Mouse (Mus musculus) lung, postnatal 36 days (tissue): ENCODE measurements at regions not wholly inside any gene's neighbourhood (a gene's known extent, or its start where the extent isn't known, plus 50 kb on each side); places are given as distances from the start of the nearest gene placed in this dataset.
A peak's percentile ranks its signal among the peaks of the same experiment; 100 is the strongest.
"Not testable (repeated sequence)": the region's sequence is repeated elsewhere in the genome, so short reads cannot be mapped to it uniquely, and the experiment has no call there.

Source experiments
- DNase-seq: peaks from one replicate; pipeline ENCODE4 v3.0.0; 2022; ENCODE audit warnings: mixed read lengths

- no peak for DNase-seq
Measured at GRCm38 (mm10) chr13:99128979-99129378, 55.6 kb upstream of the Zfp366 start.

- DNase-seq: no peak
Measured at GRCm38 (mm10) chr13:99128284-99128691, 56.3 kb upstream of the Zfp366 start.

GRCm38 (mm10) chr13:99127716-99128115 is 56.9 kb upstream of the Zfp366 start:
- no peak for DNase-seq

- DNase-seq: not testable (repeated sequence)
Measured at GRCm38 (mm10) chr13:99126971-99127370, 57.7 kb upstream of the Zfp366 start.

- no peak for DNase-seq
Measured at GRCm38 (mm10) chr13:99126538-99126937, 58.1 kb upstream of the Zfp366 start.

GRCm38 (mm10) chr13:99125946-99126345 is 58.7 kb upstream of the Zfp366 start:
- peak; percentile 13 for DNase-seq

- DNase-seq: peak; percentile 86
Measured at GRCm38 (mm10) chr13:99124894-99125570, 59.6 kb upstream of the Zfp366 start.

- DNase-seq: no peak
Measured at GRCm38 (mm10) chr13:99124141-99124540, 60.5 kb upstream of the Zfp366 start.

- DNase-seq: no peak
Measured at GRCm38 (mm10) chr13:99123476-99124140, 61.0 kb upstream of the Zfp366 start.

GRCm38 (mm10) chr13:99122539-99122938 is 62.1 kb upstream of the Zfp366 start:
- not testable (repeated sequence) for DNase-seq

GRCm38 (mm10) chr13:99121096-99121495 is 63.5 kb upstream of the Zfp366 start:
- no peak for DNase-seq

GRCm38 (mm10) chr13:99119941-99120340 is 64.7 kb upstream of the Zfp366 start:
- no peak for DNase-seq

- DNase-seq: no peak
Measured at GRCm38 (mm10) chr13:99118901-99119300, 65.7 kb upstream of the Zfp366 start.

GRCm38 (mm10) chr13:99115541-99115940 is 69.1 kb upstream of the Zfp366 start:
- DNase-seq: no peak

- DNase-seq: peak; percentile 19
Measured at GRCm38 (mm10) chr13:99114565-99114964, 70.1 kb upstream of the Zfp366 start.

GRCm38 (mm10) chr13:99111736-99112386 is 72.8 kb upstream of the Zfp366 start:
- DNase-seq: no peak

- no peak for DNase-seq
Measured at GRCm38 (mm10) chr13:99107983-99108382, 76.6 kb upstream of the Zfp366 start.

- DNase-seq: no peak
Measured at GRCm38 (mm10) chr13:99102089-99102681, 82.4 kb upstream of the Zfp366 start.

GRCm38 (mm10) chr13:99100430-99101409 is 83.9 kb upstream of the Zfp366 start:
- peak; percentile 19 for DNase-seq

GRCm38 (mm10) chr13:99099794-99100429 is 84.7 kb upstream of the Zfp366 start:
- no peak for DNase-seq

- DNase-seq: no peak
Measured at GRCm38 (mm10) chr13:99099226-99099625, 85.4 kb upstream of the Zfp366 start.
